Mouse (Mus musculus) lung, adult 2 months (tissue): ENCODE data around the gene Cacng3. TPM values are rescaled to one million over a fixed set of nuclear protein-coding genes. Genes with fewer than 3 reads are reported as not detected.

Experiments used
- DNase-seq: peaks from one replicate; pipeline ENCODE4 v3.0.0; 2022
- H3K4me1 ChIP-seq: fragments of 200-500 bp; 2 replicates; pipeline ENCODE4 v1.6.1; 2011; ENCODE audit warnings: low read length; ENCODE audit not compliant: control insufficient read depth, insufficient read depth
- H3K4me3 ChIP-seq: fragments of 200-500 bp; replicated peaks from 2 replicates; pipeline ENCODE3; 2011; ENCODE audit warnings: low read depth, mild to moderate bottlenecking, control low read depth, low read length; ENCODE audit errors: extremely low read depth
- CTCF ChIP-seq: fragments of 200-500 bp; IDR thresholded peaks from 2 replicates; pipeline ENCODE4 v1.5.1; 2011; ENCODE audit warnings: mild to moderate bottlenecking, low read length, control low read depth; ENCODE audit not compliant: insufficient read depth
- POLR2A ChIP-seq: fragments of 200-500 bp; IDR thresholded peaks from 2 replicates; pipeline ENCODE4 v1.6.1; 2011; ENCODE audit warnings: low read depth, mild to moderate bottlenecking, control low read depth, low read length, borderline replicate concordance; ENCODE audit errors: extremely low read depth
- WGBS: fragments of 180-500 bp; shearing (Covaris S2); methylation state at CpG from one replicate; pipeline ENCODE4 v1.1.7; 2018; 5-methylcytosine and 5-hydroxymethylcytosine counted together
- polyA plus RNA-seq: library from polyadenylated mRNA; depleted of rRNA; stranded (reverse); fragments of >200 nt; gene quantifications from 2 replicates; pipeline ENCODE4 v1.2.3, GENCODE M21; 2012

Gene Cacng3
- polyA plus RNA-seq, 1 experiment, result not detected

DNA sequence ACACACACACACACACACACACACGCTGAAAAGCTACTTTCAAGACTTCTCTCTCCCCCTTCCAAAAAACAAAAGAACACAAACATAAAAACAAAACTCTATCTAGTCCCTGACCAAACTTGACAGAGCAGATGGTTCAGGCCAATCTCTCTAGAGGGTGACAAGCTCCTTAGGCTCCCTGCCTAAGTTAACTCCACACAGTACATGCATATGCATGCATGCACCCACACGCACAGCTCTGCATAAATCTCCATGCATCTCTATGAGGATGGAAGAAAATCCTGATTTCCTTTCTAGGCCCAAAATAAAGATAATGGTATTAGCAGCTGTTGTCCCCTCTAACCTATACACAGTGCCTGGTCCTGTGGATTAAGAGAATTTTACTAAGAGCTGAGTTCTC, 70.4 kb downstream of the Cacng3 start:
- H3K4me1 ChIP-seq, result no peaks in the 10 kb centered on the region
- no peak for DNase-seq
- H3K4me3 ChIP-seq, result no peak overlapping the region
- TF ChIP-seq POLR2A (no peak), CTCF (no peak)
- 85% methylated on average over 2 of the region's 2 CpGs for WGBS

DNA sequence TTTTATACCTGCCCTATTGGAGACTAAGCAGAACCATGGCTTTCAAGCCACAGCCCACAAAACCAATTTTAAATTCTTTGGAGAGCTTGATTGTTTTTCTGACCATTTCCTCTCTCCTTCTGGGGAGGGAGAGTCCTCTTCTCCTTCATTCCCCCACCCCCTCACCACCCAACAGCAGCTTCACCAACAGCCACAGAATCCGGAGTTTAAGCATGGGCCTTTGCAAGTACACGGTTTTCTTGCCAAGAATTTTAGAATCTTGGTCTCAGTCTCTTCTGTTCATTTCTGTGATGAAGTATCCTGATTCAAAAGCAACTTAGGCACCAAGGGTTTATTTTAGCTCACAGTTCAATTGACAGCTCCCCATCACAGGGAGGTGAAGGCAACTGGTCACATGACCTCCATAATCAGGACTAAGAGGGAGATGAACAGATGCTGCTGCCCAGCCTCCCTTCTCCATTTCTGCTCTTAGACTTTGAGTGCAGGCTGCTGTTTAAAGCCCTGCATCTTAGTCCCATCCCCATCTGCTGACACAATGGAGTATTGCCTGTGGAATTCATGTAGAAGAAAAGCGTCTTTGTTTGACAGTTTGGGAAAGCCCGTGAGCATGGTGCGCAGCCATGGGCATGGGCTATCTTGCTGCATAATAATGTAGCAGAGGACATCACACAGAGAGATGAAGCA, 85.8 kb downstream of the Cacng3 start:
- 80% methylated on average over 5 of the region's 5 CpGs for WGBS
- H3K4me1 ChIP-seq, result no peaks in the 10 kb centered on the region
- no peak for DNase-seq
- H3K4me3 ChIP-seq, result no peak overlapping the region
- TF ChIP-seq CTCF (no peak), POLR2A (no peak)

DNA sequence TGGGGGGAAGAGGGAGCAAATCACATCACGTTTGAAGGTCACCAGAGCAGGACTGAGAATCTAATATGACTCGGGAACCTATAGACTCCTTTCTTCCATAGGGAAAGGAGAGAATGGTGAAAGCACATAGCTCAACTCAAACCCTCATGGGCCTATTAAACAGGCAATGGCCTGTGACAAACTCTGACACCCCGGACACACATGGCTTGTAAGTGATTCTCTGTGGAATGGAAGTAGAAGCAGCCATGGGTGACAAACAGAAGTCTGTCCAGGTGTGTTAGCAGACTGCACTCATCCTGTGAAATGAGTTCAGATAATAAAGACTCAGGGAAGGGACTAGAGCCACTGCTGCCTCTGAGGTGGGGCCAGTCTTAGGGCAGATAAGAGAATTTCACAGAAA, 88.4 kb downstream of the Cacng3 start:
- H3K4me3 ChIP-seq, result no peak overlapping the region
- TF ChIP-seq POLR2A, result no peak
- no peak for TF ChIP-seq CTCF
- DNase-seq, result no peak
- no peaks in the 10 kb centered on the region for H3K4me1 ChIP-seq
- 72% methylated on average over 3 of the region's 3 CpGs for WGBS

DNA sequence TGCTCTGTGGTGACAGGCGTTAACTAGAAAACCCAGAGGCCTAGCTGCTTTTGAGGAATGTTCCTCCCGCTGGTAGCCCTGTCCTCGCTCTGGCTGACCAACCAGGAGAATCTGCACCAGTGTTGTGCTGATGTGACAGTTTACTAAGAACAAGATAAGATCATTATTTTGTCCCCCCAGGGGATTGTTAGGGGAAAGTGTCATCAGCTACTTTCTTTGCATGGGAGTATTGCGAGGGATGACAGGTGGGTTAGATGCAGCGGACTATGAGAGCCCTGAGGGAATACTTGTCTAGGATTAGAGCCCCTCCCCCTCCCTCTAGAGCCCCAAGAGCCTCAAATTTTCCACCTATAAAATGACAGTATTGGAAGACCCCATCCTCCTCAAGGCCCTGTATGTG, 94.2 kb downstream of the Cacng3 start:
- 75% methylated on average over 5 of the region's 5 CpGs for WGBS
- H3K4me1 ChIP-seq, result no peaks in the 10 kb centered on the region
- H3K4me3 ChIP-seq, result no peak overlapping the region
- TF ChIP-seq CTCF (no peak), POLR2A (no peak)
- DNase-seq, result no peak

DNA sequence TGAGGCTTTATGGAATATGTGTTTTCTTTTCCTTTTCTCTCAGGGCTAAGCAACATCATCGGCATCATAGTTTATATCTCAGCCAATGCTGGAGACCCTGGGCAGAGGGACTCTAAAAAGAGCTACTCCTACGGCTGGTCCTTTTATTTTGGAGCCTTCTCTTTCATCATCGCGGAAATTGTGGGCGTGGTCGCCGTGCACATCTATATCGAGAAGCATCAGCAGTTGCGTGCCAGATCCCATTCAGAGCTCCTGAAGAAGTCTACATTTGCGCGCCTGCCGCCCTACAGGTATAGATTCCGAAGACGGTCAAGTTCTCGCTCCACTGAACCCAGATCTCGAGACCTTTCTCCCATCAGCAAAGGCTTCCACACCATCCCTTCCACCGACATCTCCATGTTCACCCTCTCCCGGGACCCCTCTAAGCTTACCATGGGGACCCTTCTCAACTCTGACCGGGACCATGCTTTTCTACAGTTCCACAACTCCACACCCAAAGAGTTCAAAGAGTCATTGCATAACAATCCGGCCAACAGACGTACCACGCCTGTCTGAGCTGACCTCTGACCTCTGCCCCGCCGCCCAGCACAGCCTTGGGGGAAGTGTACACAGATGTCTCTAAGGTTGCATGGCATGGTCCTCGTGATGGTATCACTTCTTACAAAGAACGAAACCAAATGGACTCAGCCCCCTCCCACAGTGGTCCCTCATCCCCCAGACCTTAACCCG, 98.2 kb downstream of the Cacng3 start:
- 87% methylated on average over 27 of the region's 27 CpGs for WGBS
- no peak overlapping the region for H3K4me3 ChIP-seq
- no peak for TF ChIP-seq CTCF
- no peak for TF ChIP-seq POLR2A
- DNase-seq, result no peak
- H3K4me1 ChIP-seq, result no peaks in the 10 kb centered on the region

DNA sequence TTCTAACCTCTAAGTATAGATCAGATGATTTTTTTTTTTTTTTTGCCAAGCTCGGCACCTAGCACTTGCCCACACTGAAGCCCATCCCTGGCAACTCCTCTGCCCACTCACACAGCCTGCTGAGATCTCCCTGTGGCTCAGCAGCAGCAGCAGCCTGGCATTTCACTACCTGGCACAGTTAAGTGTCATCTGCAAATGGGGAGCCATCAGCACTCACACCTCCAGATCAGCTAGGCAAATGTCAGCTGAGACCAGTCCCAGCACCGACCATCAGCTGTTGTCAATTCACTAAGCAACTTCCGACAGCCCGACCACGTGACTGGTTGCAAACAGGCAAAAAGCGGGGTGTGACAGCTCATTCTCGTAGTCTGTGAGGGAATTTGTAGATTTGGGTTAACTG, 109.3 kb downstream of the Cacng3 start:
- Histone ChIP-seq H3K4me1 (no peaks in the 10 kb centered on the region), H3K4me3 (no peak overlapping the region)
- no peak for TF ChIP-seq CTCF
- TF ChIP-seq POLR2A, result no peak
- 57% methylated on average over 7 of the region's 7 CpGs for WGBS
- DNase-seq, result no peak

DNA sequence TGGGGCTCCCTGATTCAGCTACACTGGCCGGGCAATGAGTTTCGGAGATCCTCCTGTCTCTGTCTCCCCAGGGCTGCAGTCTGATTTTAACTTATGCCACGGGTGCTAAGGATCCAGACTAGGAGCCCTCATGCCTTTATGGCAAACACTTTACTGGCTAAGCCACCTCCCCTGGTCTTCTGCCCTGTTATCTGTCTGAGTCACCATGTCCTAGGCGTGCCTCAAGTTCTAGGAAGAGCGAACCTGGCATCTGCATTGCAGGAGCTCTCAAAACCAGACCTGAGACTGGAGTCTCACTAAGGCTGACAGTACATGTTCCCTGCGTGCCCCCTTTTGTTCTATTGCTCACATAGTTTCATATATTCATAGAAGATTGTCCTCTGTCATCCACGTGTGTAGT, 119.6 kb downstream of the Cacng3 start:
- Histone ChIP-seq H3K4me3 (no peak overlapping the region), H3K4me1 (no peaks in the 10 kb centered on the region)
- no peak for DNase-seq
- TF ChIP-seq CTCF (no peak), POLR2A (no peak)
- WGBS, result 92% methylated on average over 7 of the region's 7 CpGs

DNA sequence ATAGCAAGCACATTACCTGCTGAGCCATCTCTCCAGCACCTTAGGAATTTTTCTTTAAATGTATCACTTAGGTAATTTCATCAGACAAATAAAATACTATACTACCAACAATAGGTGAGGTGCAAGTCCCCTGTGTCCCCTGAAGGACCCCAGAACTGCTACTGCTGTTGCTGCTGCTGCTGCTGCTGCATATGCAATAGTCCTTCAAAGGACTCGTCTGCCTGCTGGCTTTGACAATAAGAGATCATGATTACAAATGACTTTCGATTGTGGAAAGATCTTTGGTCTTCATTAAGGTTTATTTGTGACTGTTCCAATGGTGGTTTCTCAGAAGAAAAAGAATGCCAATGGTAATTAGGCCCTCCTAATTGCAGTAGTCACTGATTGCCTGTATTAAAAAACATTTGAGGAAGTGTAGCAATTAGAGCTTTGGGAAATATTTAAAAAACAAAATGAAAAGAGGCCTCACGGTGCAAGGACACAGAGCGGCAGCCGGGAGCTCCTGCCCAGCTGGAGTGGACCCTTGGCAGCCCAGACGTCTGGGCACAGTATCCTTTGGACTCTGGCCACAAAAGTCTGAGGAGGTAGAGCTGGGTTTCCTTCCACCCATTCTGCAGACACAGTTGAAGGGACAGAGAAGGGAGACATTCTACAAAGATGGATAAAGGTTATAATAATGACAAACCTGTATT, 123.5 kb downstream of the Cacng3 start:
- Histone ChIP-seq H3K4me3 (no peak overlapping the region), H3K4me1 (no peaks in the 10 kb centered on the region)
- no peak for DNase-seq
- TF ChIP-seq CTCF, result no peak
- TF ChIP-seq POLR2A, result no peak
- WGBS, result 33% methylated on average over 6 of the region's 6 CpGs

DNA sequence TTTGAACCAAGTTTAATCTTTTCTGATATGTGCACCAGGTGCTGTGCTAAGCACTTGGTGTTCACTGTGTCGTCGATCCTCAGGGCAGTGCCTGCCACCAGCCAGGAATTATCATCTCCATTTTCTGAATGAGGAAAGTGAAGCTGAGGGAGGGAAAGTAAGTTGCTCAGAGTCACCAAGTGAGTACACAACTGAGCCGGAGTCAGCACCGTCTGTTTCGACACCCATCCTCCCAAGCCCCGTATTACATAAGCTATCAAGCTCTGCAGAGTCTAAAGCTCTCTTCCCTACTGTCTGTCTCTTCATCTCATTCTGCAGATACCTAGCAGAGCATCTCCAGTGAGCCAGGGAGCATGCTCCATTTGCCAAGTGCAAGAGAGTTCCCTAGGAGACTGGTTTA, 124.8 kb downstream of the Cacng3 start:
- 87% methylated on average over 6 of the region's 6 CpGs for WGBS
- TF ChIP-seq CTCF (no peak), POLR2A (no peak)
- H3K4me3 ChIP-seq, result no peak overlapping the region
- no peak for DNase-seq
- H3K4me1 ChIP-seq, result no peaks in the 10 kb centered on the region
